Mouse (Mus musculus): ENCODE measurements around the gene Lrp1.

Gene Lrp1

GRCm38 (mm10) chr10:127526048-127526447 is 94.9 kb downstream of the Lrp1 start:
- intact Hi-C loops (cut with DNase I), result no loop called here

GRCm38 (mm10) chr10:127524646-127525255 is 96.2 kb downstream of the Lrp1 start:
- intact Hi-C loops (cut with DNase I), result no loop called here

GRCm38 (mm10) chr10:127522088-127522581 is 98.8 kb downstream of the Lrp1 start, which contains the start of gene Shmt2:
Gene Shmt2 (minus strand): TSS chr10:127522444.
- intact Hi-C loops (cut with DNase I), result no loop called here

GRCm38 (mm10) chr10:127521611-127522080 is 99.3 kb downstream of the Lrp1 start:
- intact Hi-C loops (cut with DNase I), result no loop called here

- intact Hi-C loops (cut with DNase I), result no loop called here
These were observed 100.1 kb downstream of the Lrp1 start for GRCm38 (mm10) chr10:127520714-127521357.

- intact Hi-C loops (cut with DNase I), result no loop called here
These were observed 100.8 kb downstream of the Lrp1 start for GRCm38 (mm10) chr10:127519903-127520713.

GRCm38 (mm10) chr10:127519041-127519701 is 101.8 kb downstream of the Lrp1 start:
- intact Hi-C loops (cut with DNase I), result no loop called here

GRCm38 (mm10) chr10:127517941-127518340 is 103.0 kb downstream of the Lrp1 start:
- intact Hi-C loops (cut with DNase I), result no loop called here

- intact Hi-C loops (cut with DNase I), result no loop called here
These were observed 104.2 kb downstream of the Lrp1 start for GRCm38 (mm10) chr10:127516576-127517260.

- intact Hi-C loops (cut with DNase I), result no loop called here
These were observed 104.9 kb downstream of the Lrp1 start for GRCm38 (mm10) chr10:127515983-127516459.

GRCm38 (mm10) chr10:127515271-127515982 is 105.5 kb downstream of the Lrp1 start:
- intact Hi-C loops (cut with DNase I), result no loop called here

- intact Hi-C loops (cut with DNase I), result no loop called here
These were observed 106.2 kb downstream of the Lrp1 start, which contains the start of gene Ndufa4l2 for GRCm38 (mm10) chr10:127514764-127515163. Gene Ndufa4l2 (plus strand): TSS chr10:127514967.

- intact Hi-C loops (cut with DNase I), result no loop called here
These were observed 106.7 kb downstream of the Lrp1 start for GRCm38 (mm10) chr10:127514111-127514698.

- intact Hi-C loops (cut with DNase I), result loop anchor here (1.0 kb wide), 1 partner anchor 21 kb away; the partner anchor contains the start of gene Nxph4
These were observed 107.4 kb downstream of the Lrp1 start for GRCm38 (mm10) chr10:127513501-127514091.

- intact Hi-C loops (cut with DNase I), result loop anchor here (1.0 kb wide), 1 partner anchor 21 kb away; the partner anchor contains the start of gene Nxph4
These were observed 108.1 kb downstream of the Lrp1 start for GRCm38 (mm10) chr10:127512813-127513212.

- intact Hi-C loops (cut with DNase I), result no loop called here
These were observed 108.7 kb downstream of the Lrp1 start for GRCm38 (mm10) chr10:127512307-127512666.

- intact Hi-C loops (cut with DNase I), result no loop called here
These were observed 109.2 kb downstream of the Lrp1 start for GRCm38 (mm10) chr10:127511634-127512306.

- intact Hi-C loops (cut with DNase I), result no loop called here
These were observed 109.9 kb downstream of the Lrp1 start for GRCm38 (mm10) chr10:127510895-127511617.

Measured in adrenal gland (tissue).